Mouse (Mus musculus): ENCODE data around the gene Ubxn1.
A peak's percentile ranks its signal among the peaks of the same experiment; 100 is the strongest.
"Not testable (repeated sequence)": the region's sequence is repeated elsewhere in the genome, so short reads cannot be mapped to it uniquely, and the experiment has no call there.

Gene Ubxn1

DNA sequence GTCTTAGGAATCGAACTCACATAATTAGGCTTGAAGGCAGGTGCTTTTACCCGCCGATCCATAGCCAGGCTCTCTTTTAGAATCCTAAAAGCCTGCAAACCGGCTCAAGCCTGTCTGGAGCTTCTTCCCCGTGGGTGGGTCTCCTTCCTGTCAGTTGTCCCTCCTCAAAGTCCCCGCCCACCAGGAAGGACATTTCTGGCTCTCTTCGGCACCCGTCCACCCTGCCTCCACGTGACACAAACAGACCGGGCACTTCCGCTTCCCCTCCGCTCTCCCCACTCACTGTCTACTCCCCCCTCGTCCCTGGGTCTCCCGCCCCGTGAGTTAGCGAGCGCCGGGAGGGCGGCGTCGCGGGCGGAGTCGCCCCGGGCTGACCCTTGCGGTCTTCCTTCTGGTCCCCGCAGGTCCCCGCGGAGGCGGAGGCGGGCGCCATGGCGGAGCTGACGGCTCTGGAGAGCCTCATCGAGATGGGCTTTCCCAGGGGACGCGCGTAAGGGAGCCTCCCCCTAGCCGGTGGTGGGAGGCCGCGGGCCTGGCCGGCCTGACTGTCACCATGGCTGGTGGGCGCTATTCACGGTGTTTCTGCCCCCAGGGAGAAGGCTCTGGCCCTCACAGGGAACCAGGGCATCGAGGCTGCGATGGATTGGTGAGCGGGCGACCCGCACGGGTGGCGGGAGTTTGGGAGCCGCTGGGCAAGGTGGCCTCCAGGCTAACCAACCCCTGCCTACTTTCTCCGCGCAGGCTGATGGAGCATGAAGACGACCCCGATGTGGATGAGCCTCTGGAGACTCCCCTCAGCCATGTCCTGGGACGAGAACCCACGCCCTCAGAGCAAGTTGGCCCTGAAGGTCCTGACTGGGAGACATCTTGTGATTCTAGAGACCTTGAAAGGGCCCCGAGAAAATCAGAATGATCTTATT is at the start of gene Ubxn1:
Ubxn1 (plus strand) TSS at position 230 of the 920 bp plus-strand sequence.
- DNase-seq (ENCODE audit: low spot score): peak; percentile 96

DNA sequence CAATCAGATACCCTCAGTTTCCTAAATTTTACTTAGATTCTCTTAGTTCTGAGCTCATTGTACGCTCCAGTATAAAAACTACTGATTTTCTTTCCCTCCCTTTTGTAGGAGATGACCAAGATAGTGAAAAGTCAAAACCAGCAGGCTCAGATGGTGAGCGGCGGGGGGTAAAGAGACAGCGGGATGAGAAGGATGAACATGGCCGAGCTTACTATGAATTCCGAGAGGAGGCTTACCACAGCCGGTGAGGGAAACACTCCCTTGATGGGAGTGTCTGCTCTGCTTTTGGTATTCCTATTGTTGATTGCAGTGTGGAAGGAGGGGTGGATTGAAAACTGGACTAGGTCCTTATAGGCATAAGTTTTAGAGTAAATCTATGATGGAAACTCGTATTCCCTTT is 48.6 kb upstream of the Ubxn1 start:
- DNase-seq (ENCODE audit: low spot score): no peak

DNA sequence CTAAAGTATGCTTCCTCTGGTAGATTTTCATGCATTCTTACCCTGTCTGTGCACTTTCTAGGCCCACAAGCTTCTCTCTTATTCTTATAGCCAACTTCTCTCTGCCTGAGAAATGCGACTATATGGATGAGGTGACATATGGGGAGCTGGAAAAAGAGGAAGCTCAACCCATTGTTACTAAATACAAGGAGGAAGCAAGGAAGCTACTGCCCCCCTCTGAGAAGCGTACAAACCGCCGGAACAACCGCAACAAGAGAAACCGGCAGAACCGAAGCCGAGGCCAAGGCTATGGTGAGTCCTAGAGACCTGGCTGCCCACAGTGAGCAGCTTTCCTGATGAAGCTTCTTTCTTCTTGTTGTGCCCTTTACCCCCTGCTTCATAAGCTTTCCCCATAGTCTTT is 41.6 kb upstream of the Ubxn1 start, which contains the start of gene AC129217.1:
AC129217.1 (plus strand) TSS at position 114 of the 400 bp plus-strand sequence.
- DNase-seq (ENCODE audit: low spot score): no peak

DNA sequence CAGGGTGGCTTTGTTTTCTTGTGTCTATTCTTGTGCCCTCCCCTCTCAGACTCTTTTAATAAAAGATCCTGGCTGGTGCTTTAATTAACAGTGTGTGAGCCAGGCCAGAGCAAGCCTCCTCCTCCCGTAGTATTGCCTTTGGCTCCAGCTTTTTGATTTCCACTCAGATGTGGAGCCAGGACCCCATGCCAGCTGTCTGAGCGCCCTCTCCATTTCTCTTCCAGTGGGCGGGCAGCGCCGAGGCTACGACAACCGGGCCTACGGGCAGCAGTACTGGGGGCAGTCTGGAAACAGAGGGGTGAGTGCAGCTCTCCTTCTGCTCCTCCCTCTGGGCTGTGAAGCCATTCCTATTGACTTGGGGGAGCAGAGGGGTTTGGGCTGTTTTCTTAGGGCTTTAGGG is 40.6 kb upstream of the Ubxn1 start:
- no peak for DNase-seq (ENCODE audit: low spot score)

DNA sequence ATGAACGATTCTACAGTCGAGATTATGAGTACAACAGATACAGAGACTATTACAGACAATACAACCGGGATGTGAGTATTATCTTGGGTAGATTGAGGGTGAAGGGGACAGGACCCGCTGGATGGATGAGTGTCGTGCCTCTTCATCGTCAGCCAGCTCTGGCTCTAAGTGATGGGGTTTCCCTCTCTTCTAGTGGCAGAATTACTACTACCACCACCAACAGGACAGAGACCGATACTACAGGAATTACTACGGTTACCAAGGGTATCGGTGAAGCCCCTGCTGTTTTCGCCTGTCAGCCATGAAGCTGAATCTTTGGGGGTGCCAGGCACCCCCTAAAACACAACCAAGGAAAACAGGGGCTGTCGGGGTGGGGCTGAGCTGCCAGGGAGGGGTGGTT is 40.0 kb upstream of the Ubxn1 start:
- DNase-seq (ENCODE audit: low spot score): no peak

DNA sequence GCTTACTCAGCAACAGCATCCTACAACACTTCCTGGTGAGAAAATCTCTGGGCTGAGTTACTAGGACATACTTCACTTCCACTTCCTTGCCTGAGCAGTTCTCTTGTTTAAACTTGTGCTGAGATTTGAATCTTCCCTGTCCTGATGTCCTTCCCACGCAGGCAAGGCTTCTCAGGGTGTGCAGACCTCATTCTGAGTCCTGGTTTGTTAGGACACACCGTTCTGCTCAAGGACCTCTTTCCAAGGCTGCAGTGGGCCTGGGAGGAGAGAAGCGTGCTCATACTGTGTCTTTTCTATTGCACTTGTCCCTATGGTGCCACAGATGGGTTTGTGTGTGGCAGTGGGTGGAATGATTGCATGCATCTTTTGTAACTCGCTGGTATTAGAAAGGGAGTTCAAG is 38.3 kb upstream of the Ubxn1 start:
- DNase-seq (ENCODE audit: low spot score): no peak

DNA sequence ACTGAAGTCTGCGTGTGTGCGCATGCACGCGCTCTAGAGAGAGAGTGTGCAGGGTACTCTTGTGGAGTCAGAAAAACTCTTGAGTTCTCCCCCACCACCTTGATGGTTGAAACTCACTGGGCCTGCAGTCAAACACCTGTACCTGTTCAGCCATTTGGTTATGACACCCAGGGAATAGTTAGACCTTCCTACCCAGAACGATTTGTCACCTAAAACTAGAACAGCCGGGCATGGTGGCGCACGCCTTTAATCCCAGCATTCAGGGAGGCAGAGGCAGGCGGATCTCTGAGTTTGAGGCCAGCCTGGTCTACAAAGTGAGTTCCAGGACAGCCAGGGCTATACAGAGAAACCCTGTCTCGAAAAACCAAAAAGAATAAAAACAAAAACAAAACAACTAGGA is 35.0 kb upstream of the Ubxn1 start:
- DNase-seq (ENCODE audit: low spot score): not testable (repeated sequence)

DNA sequence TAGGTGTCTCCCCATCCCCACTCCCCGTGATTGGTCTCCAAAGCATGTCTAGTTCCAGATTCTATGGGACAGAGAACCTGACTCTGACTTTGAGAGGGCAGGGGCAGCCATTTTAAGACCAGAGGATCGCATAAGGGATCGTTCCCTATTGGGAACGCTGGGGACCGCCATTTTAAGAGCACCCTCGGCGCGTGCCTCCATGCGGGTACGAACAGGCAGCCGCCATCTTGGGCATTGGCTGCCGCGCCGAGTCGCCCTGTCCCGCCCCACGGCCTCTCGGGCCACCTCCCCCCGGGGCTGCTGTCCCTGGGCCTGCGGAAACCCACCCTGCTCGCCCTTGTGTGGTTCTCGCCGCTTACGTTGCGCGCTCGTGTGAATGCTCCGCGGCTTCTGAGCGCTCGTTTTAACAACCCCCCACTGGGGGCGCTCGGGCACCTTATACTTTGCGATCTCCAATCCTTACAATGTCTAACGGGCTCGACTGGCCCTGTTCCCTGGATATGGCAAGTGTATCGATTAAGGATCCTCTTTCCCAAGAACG is 34.0 kb upstream of the Ubxn1 start, which contains the start of gene Bscl2:
Bscl2 (plus strand) TSS at position 217 of the 541 bp plus-strand sequence.
- peak; percentile 76 for DNase-seq (ENCODE audit: low spot score)

DNA sequence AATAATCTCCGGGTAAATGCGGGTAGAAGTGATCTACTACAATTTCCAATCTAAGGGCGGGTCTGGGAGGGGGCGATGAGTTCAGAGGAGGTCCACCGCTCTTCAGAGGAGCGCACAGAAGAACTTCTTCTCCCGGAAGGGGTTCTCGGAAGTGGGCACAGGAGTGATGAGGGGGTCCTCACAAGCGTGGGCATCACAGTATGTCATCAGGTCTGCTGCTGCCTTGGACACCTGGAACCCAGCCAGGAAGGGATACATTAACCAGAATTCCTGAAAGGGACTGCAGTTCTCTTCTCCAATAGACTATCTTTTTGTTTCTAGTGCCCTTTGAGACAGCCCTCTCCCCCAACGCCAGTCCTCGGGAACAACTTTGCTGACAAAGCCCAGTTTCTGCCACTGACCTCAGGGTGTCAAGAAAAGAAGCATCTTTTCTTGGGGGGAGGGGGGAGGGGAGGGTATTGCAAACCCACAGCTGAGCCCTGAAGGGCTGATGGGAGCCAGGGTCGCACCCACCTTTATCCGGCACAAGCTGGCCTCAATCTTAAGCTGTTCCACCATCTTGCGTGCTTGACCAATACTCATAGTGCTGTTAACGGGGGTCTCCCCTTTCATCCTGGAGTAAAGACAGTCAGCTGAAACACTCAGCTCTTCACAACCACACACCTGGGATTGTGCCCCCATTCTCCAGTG is 33.1 kb upstream of the Ubxn1 start:
- peak; percentile 24 for DNase-seq (ENCODE audit: low spot score)

DNA sequence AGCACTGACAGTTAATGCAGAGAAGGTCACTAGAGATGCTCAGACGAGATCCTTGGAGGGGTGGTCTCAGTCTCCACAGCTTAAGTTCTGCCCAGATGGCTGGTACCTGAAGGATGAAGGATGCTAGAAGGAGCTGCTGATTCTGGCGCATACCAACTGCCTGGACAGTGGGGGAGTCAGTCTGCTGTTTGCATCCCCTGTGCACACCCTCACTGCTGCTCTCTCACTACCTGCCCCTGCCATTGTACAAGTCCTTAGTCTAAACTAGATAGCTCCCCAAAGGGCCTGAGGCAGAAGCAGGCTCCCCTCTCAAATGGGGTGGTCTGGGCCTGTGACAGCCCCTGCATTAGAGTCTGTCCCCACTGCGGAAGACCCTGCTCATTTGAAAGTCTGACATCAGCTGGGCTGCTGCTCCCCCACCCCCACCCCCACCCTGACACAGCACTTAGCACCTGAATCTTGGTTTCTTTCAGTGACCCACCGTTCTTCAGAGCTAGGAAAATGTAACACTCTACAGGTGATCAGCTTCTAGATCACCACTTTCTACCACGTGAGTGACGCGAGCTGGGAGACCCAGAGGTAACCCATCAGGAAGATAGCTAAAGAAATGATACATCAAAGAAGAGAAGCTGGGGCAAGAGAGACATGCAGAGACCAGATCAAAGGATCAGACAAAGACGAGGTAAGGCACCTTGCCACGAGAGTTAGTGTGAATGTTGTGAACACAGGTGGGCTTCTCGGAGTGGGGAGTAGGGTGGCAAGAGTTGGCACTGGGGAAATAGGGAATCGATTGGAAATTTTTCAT is 32.0 kb upstream of the Ubxn1 start, which contains the start of gene Gng3:
Gng3 (minus strand) TSS at position 92 of the 805 bp plus-strand sequence.
- DNase-seq (ENCODE audit: low spot score): no peak

DNA sequence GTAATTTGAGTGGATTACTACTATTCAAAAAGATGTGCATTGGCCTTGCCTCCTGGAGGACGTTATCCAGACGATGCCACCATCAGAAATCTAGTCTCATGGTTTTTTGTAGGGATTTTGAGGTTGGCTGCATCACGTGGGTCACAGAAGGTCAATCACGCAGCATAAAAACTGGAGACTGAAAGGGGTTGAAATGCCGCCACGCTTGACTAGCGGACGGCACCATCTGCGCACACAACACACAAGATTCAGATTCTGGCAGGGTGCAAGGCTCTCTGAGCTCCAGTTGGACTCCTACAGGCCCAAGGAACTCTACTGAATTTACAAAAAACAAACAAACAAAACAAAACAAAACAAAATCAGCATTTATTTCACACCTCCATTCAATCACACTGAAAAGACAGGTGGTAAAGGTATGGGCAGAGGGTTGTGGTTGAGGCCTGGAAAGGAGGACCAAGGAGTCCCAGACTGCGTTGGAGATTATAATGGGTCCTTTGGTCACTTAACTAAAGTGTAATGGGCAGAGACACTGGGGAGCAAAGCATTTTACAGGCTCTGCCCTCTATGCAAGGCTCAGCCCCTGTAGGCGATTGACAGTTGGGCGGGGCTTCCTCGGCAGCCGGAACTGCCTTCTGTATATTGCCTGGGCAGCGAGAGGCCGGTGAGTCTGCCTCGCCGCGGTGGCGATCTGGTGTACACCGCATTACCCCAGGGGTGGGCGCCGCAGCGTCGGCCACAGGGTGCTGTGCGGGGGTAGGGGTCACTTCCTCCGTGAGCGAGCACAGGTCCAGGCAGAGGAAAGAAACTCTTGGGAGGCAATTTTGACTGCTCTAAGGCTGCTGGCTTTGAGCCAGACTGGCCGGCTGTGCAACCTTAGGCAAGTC is 31.1 kb upstream of the Ubxn1 start:
- DNase-seq (ENCODE audit: low spot score): peak; percentile 71

DNA sequence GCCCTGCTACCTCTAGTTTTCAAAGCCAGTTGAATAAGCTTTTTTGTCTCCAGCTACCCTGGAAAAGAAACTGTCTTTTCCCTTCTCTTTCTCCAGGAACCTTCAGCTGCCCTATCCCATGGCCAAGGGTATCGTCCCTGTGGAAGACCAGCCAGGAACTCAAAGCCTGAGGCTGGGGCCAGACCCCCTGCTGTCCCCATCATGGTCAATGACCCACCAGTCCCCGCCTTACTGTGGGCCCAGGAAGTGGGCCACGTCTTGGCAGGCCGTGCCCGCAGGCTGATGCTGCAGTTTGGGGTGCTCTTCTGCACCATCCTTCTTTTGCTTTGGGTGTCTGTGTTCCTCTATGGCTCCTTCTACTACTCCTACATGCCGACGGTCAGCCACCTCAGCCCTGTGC is 30.3 kb upstream of the Ubxn1 start:
- no peak for DNase-seq (ENCODE audit: low spot score)

DNA sequence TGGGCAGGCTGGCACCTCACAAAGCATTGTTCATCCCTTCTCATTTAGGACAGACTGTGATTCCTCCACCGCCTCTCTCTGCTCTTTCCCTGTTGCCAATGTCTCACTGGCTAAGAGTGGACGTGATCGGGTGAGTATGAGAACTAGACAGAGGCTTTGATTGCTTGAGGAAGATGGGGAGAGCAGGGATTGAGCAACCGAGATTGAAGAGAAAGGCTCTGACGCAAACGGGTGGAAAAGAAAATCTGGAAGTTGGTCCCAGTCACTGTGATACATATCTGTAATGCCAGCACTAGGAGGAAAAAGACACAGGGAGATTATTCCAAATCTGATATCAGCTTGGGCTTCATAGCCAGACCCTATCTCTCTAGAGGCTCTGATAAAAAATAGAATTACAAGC is 28.3 kb upstream of the Ubxn1 start:
- DNase-seq (ENCODE audit: low spot score): no peak

DNA sequence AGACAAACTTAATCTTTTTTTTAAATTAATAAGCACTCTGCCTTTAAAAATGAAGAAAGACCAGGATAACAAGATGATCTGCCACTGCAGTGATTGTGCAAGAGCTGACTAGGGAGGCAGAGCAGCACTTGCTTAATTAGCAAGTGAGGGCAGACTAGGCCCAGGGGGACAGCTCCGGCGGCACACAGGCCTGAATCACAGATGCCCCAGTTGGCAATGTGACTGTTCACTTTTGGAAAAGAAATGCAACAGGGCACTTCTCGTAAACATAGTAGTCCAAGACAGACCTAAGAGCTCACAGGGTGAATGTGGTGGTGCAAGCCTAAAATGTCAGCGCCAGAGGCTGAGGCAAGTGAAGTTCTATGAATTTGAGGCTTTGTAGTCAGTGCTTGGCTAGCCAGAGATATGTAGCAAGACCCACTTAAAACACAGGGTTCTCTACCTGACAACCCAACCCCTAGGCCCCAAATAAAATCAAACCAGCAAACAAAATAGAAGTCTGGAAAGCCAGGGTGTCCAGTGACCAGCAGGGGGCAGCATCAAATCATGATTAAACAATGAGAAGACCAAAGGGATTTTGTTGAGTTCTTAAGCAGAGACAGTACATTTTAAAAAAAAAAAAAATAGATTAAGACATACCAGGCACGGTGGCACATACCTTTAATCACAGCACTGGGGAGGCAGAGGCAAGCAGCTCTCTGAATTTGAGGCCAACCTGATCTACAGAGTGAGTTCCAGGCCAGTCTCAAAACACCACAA is 26.7 kb upstream of the Ubxn1 start:
- DNase-seq (ENCODE audit: low spot score): peak; percentile 74

DNA sequence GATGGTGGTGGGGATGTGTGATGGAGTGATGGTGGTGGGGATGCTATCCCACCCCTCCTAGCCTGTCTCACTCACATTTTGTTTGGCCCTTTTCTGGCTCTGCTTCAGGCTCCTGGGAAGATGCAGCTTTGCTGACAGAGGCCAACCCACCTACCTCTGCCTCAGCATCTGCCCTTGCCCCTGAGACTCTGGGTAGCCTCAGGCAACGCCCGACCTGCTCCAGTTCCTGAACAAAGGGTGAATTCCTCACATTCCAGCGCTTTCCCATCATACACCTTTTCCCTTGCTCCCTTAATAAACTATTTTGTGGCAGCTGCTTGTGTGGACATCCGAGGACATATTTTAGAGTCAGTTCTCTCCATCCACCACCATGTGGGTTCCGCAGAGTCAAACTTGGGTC is 22.9 kb upstream of the Ubxn1 start:
- DNase-seq (ENCODE audit: low spot score): no peak

DNA sequence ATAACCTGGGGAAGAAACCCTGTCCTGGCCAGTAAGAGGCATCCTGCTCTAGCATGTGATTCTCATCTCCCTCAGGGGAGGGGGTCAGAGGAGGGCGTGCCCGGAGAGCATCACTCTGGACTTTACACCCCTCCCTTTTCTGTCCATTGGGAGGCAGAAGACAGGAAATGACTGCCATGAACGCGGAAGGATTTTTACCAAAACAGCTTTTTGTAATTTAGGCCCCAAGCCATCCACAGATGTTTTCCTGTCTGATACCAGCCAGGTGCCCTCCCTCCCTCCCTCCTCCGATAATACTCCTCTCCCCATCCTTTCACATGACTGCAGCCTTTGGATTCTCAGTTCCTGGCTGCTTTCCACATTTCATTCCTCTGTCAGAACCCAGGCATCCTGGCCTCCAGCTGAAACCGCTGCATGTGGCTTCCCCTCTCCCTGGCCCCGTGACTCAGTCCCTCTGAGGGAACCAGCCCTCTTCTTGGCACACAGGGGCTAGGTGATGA is 20.8 kb upstream of the Ubxn1 start, which contains the start of gene Lrrn4cl:
Lrrn4cl (plus strand) TSS at position 367 of the 500 bp plus-strand sequence.
- no peak for DNase-seq (ENCODE audit: low spot score)

DNA sequence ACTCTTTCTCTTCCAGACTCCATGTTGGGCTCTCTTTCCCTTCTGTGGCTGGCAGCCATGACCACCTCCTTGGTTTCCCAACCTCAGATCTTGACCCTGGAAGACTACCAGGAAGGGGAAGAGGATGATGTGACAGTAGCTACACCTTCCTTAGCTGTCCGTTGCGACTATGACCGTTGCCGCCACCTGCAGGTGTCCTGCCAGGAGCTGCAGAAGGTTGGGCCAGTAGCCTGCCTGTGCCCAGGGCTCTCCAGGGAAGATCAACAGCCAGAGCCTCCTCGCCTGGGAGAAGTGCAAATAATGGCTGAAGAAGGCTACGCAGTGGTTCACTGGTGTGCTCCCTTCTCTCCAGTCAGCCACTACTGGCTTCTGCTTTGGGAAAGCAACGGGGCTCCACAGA is 19.7 kb upstream of the Ubxn1 start:
- DNase-seq (ENCODE audit: low spot score): no peak

DNA sequence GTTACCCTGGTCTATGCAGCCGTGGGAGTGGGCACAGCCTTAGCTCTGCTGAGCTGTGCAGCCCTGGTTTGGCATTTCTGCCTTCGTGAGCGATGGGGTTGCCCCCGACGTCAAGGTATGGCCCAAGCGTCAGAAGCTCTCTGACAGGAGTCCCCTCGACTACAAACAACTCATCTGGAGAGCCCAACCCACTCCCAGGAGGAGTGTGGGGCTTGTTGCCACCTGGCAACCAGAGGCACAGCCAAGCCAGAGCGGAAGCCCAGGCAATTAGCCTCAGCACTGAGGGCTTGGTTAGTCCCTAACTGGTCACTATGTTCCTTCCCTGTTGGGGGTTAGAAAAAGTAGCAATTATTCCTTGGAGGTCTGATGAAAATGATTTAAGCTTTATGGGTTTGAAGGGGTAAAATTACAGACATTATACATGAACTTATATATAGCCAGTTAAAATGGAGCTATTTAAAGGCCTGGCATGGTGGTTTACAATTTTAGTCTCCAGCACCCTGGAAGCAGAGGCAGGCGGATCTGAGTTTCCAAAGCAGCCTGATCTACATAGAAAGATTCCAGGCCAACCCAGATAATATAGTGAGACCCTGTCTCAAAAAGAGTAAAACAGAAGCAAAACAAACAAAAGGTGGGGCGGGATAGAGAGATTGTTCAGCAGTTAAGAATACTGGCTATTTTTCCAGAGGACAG is 18.9 kb upstream of the Ubxn1 start:
- DNase-seq (ENCODE audit: low spot score): no peak

DNA sequence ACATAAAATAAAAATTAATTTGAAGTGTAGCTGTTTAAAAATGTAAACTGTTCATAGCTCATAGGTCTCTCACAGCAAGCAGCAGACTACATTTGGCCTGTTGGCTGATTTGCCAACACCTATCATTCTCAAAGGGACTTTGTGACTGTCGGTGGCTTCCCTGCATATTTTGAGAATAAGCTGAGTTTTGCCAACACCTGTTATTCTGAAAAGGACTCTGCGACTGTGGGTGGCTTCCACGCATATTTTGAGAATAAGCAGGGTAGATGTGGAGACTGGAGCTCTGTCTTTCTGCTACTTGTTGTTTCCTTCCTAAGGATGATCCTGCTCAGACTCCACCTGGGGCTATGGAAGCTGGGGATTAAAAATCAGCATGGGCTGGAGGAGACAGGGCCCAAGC is 18.2 kb upstream of the Ubxn1 start:
- DNase-seq (ENCODE audit: low spot score): no peak

Measured in c-Kit-positive CD71-positive TER-119-positive erythroid progenitor cells, embryonic 14.5 days (primary cell).